Mouse (Mus musculus) E14TG2a.4 (cell line): ENCODE measurements at regions not wholly inside any gene's neighbourhood (a gene's known extent, or its start where the extent isn't known, plus 50 kb on each side); places are given as distances from the start of the nearest gene placed in this dataset.

Source experiments
- H3K27me3 ChIP-seq: 2 replicates; pipeline ENCODE4 v1.6.1; 2014; ENCODE audit warnings: low read length, control low read depth; ENCODE audit not compliant: insufficient read depth
- H3K36me3 ChIP-seq: 2 replicates; pipeline ENCODE4 v1.6.1; 2014; ENCODE audit warnings: low read length, control low read depth; ENCODE audit not compliant: insufficient read depth
- H3K4me1 ChIP-seq: replicated peaks from 2 replicates; pipeline ENCODE4 v1.6.1; 2014; ENCODE audit warnings: low read depth, low read length, control low read depth
- H3K4me3 ChIP-seq: replicated peaks from 2 replicates; pipeline ENCODE4 v1.5.1; 2014; ENCODE audit warnings: mild to moderate bottlenecking, low read length
- H3K9me3 ChIP-seq: 2 replicates; pipeline ENCODE4 v1.6.1; 2014; ENCODE audit warnings: low read length, control low read depth
- CTCF ChIP-seq: conservative IDR thresholded peaks from 2 replicates; pipeline ENCODE4 v1.5.1; 2014; ENCODE audit warnings: low read length
- NANOG ChIP-seq: IDR thresholded peaks from 2 replicates; pipeline ENCODE4 v1.6.1; 2014; ENCODE audit warnings: borderline replicate concordance, low read length, mixed read lengths
- POU5F1 ChIP-seq: IDR thresholded peaks from 2 replicates; pipeline ENCODE4 v1.6.1; 2014; ENCODE audit warnings: low read length, borderline replicate concordance

GRCm38 (mm10) chr4:89485981-89486531 is 175.2 kb upstream of the Cdkn2b start:
- Histone ChIP-seq H3K4me1 (no peaks in the 10 kb centered on the region), H3K9me3 (no peaks in the 10 kb centered on the region), H3K27me3 (no peaks in the 10 kb centered on the region), H3K36me3 (no peaks in the 10 kb centered on the region), H3K4me3 (no peak overlapping the region)
- TF ChIP-seq CTCF: no peak
- TF ChIP-seq NANOG: no peak
- no peak for TF ChIP-seq POU5F1

DNA sequence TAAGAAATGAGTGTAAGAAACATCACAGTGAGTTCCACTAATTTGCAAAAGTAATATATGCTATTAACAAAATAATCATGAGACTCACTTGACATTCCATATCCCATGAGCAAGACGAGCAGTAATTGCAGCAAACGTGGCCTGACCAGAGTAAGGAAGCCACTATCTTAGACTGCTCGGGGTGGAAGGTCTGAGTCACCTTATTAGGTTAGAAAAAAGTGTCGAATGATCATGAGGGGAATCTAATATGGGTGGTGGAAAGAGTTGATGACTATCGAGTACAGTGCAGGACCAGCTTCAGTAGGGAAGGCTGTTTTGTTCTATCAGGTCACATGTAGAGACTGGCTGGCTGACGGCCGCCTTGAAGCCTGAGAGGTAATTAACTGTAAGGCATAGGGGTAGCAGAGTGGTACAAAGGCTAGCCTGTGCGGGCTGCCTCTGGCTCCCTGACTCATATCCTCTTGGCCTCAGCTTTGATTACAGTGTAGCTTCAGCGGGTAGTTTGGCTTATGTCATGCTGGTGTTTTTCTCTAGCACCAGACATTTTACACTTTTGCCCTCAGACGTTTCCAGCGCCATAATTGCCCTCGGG is 167.9 kb upstream of the Cdkn2b start:
- Histone ChIP-seq H3K36me3 (no peaks in the 10 kb centered on the region), H3K9me3 (no peaks in the 10 kb centered on the region), H3K4me1 (peaks cover 7% of the 10 kb centered on the region), H3K4me3 (no peak overlapping the region), H3K27me3 (no peaks in the 10 kb centered on the region)
- TF ChIP-seq POU5F1: no peak
- TF ChIP-seq CTCF: no peak
- TF ChIP-seq NANOG: no peak

- Histone ChIP-seq H3K4me1 (peaks cover 7% of the 10 kb centered on the region), H3K4me3 (no peak overlapping the region), H3K27me3 (no peaks in the 10 kb centered on the region), H3K9me3 (no peaks in the 10 kb centered on the region), H3K36me3 (no peaks in the 10 kb centered on the region)
- TF ChIP-seq POU5F1: no peak
- TF ChIP-seq NANOG: no peak
- TF ChIP-seq CTCF: no peak
Observed at GRCm38 (mm10) chr4:89475848-89476247, 165.0 kb upstream of the Cdkn2b start.

DNA sequence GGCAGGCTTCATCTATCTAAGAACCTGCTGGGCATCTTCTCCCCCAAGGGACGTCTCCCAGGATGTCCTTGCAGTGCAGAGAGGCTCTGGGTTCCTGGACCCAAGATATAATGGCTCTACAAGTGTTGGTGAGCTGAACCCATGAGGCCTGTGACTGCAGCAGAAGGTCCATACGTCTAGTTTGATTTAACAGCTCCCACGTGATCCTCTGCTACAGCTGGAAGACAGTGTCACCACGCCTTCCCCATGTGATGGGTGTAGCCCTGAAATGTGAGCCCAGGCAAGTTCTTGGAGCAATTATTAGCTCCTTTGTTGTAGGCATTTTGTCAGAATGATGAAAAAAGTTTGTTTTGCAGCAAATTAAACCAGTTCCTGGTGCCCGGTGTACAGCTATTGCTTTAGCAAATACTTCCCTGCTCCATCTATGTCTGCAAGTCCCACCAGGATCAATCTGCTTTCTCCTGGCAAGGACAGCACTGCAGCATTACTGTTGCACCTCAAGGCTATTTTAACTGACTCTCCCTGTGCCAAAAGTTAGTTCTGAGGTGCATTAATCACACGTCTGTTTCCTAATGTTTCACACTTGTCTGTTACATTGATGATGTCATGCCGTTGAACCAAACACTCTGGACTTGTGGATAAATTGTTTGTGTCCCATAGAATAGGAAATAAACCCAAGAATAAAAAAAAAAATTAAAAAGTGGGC is 164.2 kb upstream of the Cdkn2b start:
- Histone ChIP-seq H3K36me3 (no peaks in the 10 kb centered on the region), H3K9me3 (no peaks in the 10 kb centered on the region), H3K4me1 (peaks cover 7% of the 10 kb centered on the region), H3K27me3 (no peaks in the 10 kb centered on the region), H3K4me3 (no peak overlapping the region)
- TF ChIP-seq NANOG (no peak), CTCF (no peak), POU5F1 (no peak)

GRCm38 (mm10) chr4:89471426-89471825 is 160.6 kb upstream of the Cdkn2b start:
- Histone ChIP-seq H3K4me1 (peaks cover 7% of the 10 kb centered on the region), H3K36me3 (no peaks in the 10 kb centered on the region), H3K27me3 (no peaks in the 10 kb centered on the region), H3K9me3 (no peaks in the 10 kb centered on the region), H3K4me3 (no peak overlapping the region)
- TF ChIP-seq POU5F1 (no peak), NANOG (no peak), CTCF (no peak)

DNA sequence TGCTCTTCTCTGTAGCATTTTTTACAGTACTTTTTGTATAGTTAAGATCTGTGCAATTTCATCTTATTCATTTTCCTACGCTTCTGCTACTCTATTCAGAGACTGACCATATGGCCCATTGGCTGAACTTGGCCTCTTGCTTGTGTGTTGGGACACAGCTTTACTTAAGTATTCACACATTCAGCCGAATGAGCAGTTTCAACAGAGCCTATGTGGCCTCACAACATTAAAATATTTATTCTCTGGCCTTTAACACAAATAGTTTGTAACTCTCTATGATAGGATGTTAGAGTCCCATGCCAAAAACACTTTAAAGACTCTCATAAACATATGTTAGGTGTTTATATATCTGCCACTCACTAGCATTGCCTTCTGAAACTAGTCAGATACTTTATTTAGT is 159.9 kb upstream of the Cdkn2b start:
- Histone ChIP-seq H3K9me3 (no peaks in the 10 kb centered on the region), H3K27me3 (no peaks in the 10 kb centered on the region), H3K4me1 (peaks cover 7% of the 10 kb centered on the region), H3K4me3 (no peak overlapping the region), H3K36me3 (no peaks in the 10 kb centered on the region)
- no peak for TF ChIP-seq NANOG
- TF ChIP-seq POU5F1: no peak
- TF ChIP-seq CTCF: no peak

- H3K9me3 ChIP-seq: no peaks in the 10 kb centered on the region
- H3K36me3 ChIP-seq: no peaks in the 10 kb centered on the region
- no peak overlapping the region for H3K4me3 ChIP-seq
- no peaks in the 10 kb centered on the region for H3K27me3 ChIP-seq
- TF ChIP-seq CTCF (no peak), POU5F1 (no peak), NANOG (no peak)
- H3K4me1 ChIP-seq: peaks cover 3% of the 10 kb centered on the region
Observed at GRCm38 (mm10) chr4:89469883-89470282, 159.0 kb upstream of the Cdkn2b start.

- Histone ChIP-seq H3K27me3 (no peaks in the 10 kb centered on the region), H3K4me3 (no peak overlapping the region), H3K4me1 (no peaks in the 10 kb centered on the region), H3K36me3 (no peaks in the 10 kb centered on the region), H3K9me3 (no peaks in the 10 kb centered on the region)
- TF ChIP-seq CTCF: no peak
- no peak for TF ChIP-seq NANOG
- no peak for TF ChIP-seq POU5F1
Observed at GRCm38 (mm10) chr4:89469406-89469805, 158.6 kb upstream of the Cdkn2b start.

DNA sequence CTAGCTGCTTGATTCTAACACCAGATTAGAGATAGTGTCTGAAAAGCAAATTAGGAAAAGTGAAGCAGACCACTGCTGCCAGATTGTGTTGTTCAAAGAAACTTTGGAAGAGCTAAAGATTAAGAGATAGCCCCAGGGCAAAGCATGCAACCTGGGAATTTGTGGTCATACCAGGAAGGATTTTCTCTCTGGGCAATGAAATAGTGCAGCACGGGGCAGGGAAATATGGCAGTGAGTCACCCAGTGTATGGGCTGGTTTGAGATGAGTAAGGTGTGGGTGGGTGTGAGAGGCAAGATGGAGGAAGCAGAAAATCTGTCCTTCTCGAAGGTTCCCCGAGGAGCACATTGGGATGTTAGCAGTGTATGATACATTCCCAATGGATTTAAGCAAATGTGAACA is 155.9 kb upstream of the Cdkn2b start:
- Histone ChIP-seq H3K36me3 (no peaks in the 10 kb centered on the region), H3K4me3 (no peak overlapping the region), H3K27me3 (no peaks in the 10 kb centered on the region), H3K4me1 (no peaks in the 10 kb centered on the region), H3K9me3 (no peaks in the 10 kb centered on the region)
- TF ChIP-seq NANOG (no peak), POU5F1 (no peak), CTCF (no peak)
